Mouse (Mus musculus): ENCODE measurements around the gene Fancb.

DNA sequence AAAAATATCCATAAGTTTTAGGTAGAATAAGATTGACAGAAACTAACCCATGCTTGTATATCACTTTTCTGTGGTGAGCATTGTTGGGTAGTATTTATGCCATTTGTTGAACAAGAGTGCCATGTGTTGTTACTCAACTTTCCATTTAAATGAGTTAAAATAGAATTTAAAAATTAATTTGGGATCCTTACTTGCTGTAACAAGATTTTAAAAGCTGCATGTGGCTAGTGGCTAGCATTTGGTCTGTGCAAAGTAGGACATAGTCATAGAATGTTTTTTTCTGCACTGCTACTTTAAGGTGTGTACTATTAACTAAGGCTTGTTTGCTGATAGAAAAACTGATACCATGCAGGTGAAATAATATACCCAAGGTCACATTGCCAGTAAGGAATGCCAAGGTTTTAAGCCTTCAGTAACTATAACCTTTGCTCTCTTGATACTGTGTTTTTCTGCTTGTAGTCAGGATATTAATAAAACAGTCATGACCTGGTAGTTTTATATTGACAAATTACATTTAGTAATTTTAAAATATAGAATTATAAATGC lies 24.5 kb downstream of the Fancb start, which contains the start of gene Gm17604:
- no peak for TF ChIP-seq CTCF (IDR thresholded peaks at IDR 0.05)
- no peak for TF ChIP-seq EP300 (IDR thresholded peaks at IDR 0.05)
